Mouse (Mus musculus): ENCODE measurements around the gene Hist1h3g.

- TF ChIP-seq POLR2A (IDR thresholded peaks at IDR 0.05; ENCODE audit: control insufficient read depth, extremely low read depth, insufficient read depth, low read length, poor library complexity) (no peak), CTCF (IDR thresholded peaks at IDR 0.05; ENCODE audit: borderline replicate concordance, control insufficient read depth, extremely low read depth, insufficient read depth, low read length, poor library complexity) (no peak)
Observed at GRCm38 (mm10) chr13:23552962-23553361, 17.7 kb downstream of the Hist1h3g start, which contains the start of gene Hist1h1d.
